Mouse (Mus musculus) erythroblast, embryonic 14.5 days (primary cell): ENCODE results near the gene Nus1. TPM values are rescaled to one million over a fixed set of nuclear protein-coding genes. Genes with fewer than 3 reads are reported as not detected.

Experiments used
- H3K27me3 ChIP-seq: 2 replicates; pipeline ENCODE4 v1.6.1; 2012; ENCODE audit warnings: inconsistent platforms; ENCODE audit not compliant: control insufficient read depth
- H3K36me3 ChIP-seq: 2 replicates; pipeline ENCODE4 v1.6.1; 2012; ENCODE audit warnings: mild to moderate bottlenecking, inconsistent platforms; ENCODE audit not compliant: control insufficient read depth
- H3K4me1 ChIP-seq: 2 replicates; pipeline ENCODE4 v1.6.1; 2012; ENCODE audit warnings: inconsistent platforms; ENCODE audit not compliant: control insufficient read depth
- H3K4me3 ChIP-seq: replicated peaks from 2 replicates; pipeline ENCODE3; 2012; ENCODE audit warnings: moderate library complexity, mild to moderate bottlenecking, inconsistent platforms
- H3K9me3 ChIP-seq: 2 replicates; pipeline ENCODE4 v1.6.1; 2012; ENCODE audit warnings: low read length, inconsistent platforms, mixed read lengths; ENCODE audit not compliant: control insufficient read depth
- GATA1 ChIP-seq: IDR thresholded peaks from 2 replicates; pipeline ENCODE4 v1.6.1; 2012; ENCODE audit warnings: low read length, inconsistent platforms, mixed read lengths
- TAL1 ChIP-seq: IDR thresholded peaks from 3 replicates; pipeline ENCODE4 v1.6.1; 2012; ENCODE audit warnings: low read length, inconsistent platforms, mixed read lengths
- polyA plus RNA-seq: library from polyadenylated mRNA; stranded (reverse); fragments of >175 nt; gene quantifications from 2 replicates; pipeline ENCODE4 v1.2.3, GENCODE M21; 2012

Nus1 gene
- polyA plus RNA-seq, result 0.65 and 0.82 TPM in 2 replicates

DNA sequence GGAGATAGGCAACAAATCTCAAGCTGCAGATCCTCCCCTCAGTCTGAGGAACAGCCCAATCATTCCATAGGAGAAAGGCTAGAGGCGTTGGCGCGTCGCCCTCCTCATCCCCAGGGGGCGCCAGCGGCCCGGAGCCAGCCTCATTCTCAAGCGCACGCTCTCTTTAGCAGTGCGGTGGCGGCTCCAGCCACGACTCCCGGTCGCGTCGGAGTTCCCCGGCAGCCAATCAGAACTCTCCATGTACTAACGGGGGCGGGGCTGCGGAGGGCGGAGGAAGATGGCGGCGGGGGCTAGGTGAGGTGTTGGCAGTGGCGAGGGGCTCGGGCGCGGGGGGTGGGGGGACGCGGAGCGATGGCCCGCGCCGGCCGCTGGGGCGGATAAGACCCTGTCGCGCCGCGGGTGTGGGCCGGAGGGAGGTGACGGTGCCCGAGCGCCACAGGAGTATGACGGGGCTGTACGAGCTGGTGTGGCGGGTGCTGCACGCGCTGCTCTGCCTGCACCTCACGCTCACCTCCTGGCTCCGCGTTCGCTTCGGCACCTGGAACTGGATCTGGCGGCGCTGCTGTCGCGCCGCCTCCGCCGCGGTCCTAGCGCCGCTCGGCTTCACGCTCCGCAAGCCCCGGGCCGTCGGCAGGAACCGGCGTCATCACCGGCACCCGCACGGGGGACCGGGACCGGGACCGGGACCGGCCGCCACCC is at the start of gene Nus1:
Nus1 (plus strand) TSS at position 249 of the 699 bp plus-strand sequence.
- TF ChIP-seq TAL1 (no peak), GATA1 (no peak)
- no peaks in the 10 kb centered on the region; the same call in none of the 2 replicates for H3K36me3 ChIP-seq
- H3K9me3 ChIP-seq, result no peaks in the 10 kb centered on the region
- H3K4me1 ChIP-seq, result peaks cover 40% of the 10 kb centered on the region
- peaks cover 4% of the 10 kb centered on the region; the same call in 1 of the 2 replicates for H3K27me3 ChIP-seq
- H3K4me3 ChIP-seq, result peak within 1 kb of the TSS; percentile 93

GRCm38 (mm10) chr10:52368376-52368775 is 49.0 kb upstream of the Nus1 start:
- H3K36me3 ChIP-seq, result no peaks in the 10 kb centered on the region
- H3K27me3 ChIP-seq, result no peaks in the 10 kb centered on the region
- no peak for TF ChIP-seq TAL1
- TF ChIP-seq GATA1, result no peak
- no peaks in the 10 kb centered on the region for H3K9me3 ChIP-seq
- H3K4me1 ChIP-seq, result no peaks in the 10 kb centered on the region
- no peak overlapping the region for H3K4me3 ChIP-seq

GRCm38 (mm10) chr10:52373834-52374233 is 43.5 kb upstream of the Nus1 start:
- Histone ChIP-seq H3K27me3 (no peaks in the 10 kb centered on the region), H3K4me3 (no peak overlapping the region), H3K9me3 (no peaks in the 10 kb centered on the region), H3K36me3 (no peaks in the 10 kb centered on the region; the same call in 1 of the 2 replicates), H3K4me1 (peaks cover 4% of the 10 kb centered on the region)
- TF ChIP-seq TAL1, result no peak
- TF ChIP-seq GATA1, result no peak

- Histone ChIP-seq H3K4me1 (peaks cover 4% of the 10 kb centered on the region), H3K27me3 (no peaks in the 10 kb centered on the region), H3K4me3 (no peak overlapping the region), H3K36me3 (no peaks in the 10 kb centered on the region; the same call in 1 of the 2 replicates), H3K9me3 (no peaks in the 10 kb centered on the region)
- TF ChIP-seq GATA1 (no peak), TAL1 (no peak)
Observed at GRCm38 (mm10) chr10:52374651-52375050, 42.7 kb upstream of the Nus1 start.

GRCm38 (mm10) chr10:52376422-52376821 is 40.9 kb upstream of the Nus1 start:
- Histone ChIP-seq H3K4me1 (peaks cover 14% of the 10 kb centered on the region), H3K27me3 (no peaks in the 10 kb centered on the region), H3K9me3 (no peaks in the 10 kb centered on the region), H3K36me3 (no peaks in the 10 kb centered on the region; the same call in 1 of the 2 replicates), H3K4me3 (no peak overlapping the region)
- TF ChIP-seq TAL1 (no peak), GATA1 (no peak)

- Histone ChIP-seq H3K4me3 (no peak overlapping the region), H3K27me3 (no peaks in the 10 kb centered on the region), H3K9me3 (no peaks in the 10 kb centered on the region), H3K4me1 (peaks cover 22% of the 10 kb centered on the region), H3K36me3 (no peaks in the 10 kb centered on the region; the same call in 1 of the 2 replicates)
- TF ChIP-seq TAL1 (no peak), GATA1 (no peak)
Observed at GRCm38 (mm10) chr10:52377813-52378212, 39.5 kb upstream of the Nus1 start.

GRCm38 (mm10) chr10:52381321-52381801 is 36.0 kb upstream of the Nus1 start:
- H3K9me3 ChIP-seq, result no peaks in the 10 kb centered on the region
- peaks cover 29% of the 10 kb centered on the region for H3K4me1 ChIP-seq
- H3K36me3 ChIP-seq, result no peaks in the 10 kb centered on the region; the same call in 1 of the 2 replicates
- peak overlapping the region; percentile 70 for H3K4me3 ChIP-seq
- no peak for TF ChIP-seq TAL1
- TF ChIP-seq GATA1, result no peak
- no peaks in the 10 kb centered on the region for H3K27me3 ChIP-seq

DNA sequence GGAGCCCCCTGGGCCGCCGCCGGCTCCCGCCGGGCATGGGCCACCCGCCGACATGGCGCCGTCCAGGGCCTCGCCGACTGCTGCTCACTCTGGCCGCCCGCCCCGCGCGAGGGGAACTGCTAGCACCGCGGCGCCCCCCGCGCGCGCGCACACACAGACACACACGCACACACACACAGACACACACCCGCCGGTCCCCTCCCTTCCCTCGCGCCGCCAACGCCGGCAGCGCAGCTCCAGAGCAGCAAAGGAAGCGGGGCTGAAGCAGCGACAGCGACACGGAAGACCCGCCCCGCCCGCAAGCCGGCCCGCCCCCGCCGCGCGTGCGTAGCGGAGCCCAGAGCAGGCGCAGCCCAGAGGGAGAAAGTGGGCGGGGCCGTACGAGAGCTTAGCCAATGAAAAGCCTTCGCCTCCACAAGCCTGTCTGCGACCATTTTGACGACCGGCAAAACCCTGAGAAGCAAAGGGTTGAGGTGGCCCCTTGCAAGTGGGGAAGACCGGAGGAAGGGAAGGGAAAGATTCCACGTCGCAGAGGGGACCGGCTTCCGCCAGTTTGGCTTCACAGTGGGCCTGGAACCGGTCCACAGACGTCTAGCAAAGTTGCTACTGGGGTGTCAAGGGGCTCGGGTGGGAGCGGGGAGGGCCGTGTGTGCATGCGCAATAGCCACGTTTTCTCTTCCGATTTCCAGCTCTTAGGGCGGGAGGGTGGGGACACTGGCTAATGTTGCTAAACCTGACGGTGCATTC is 35.3 kb upstream of the Nus1 start, which contains the start of gene Gopc:
Gopc (minus strand) TSS at position 280 of the 747 bp plus-strand sequence.
- no peaks in the 10 kb centered on the region for H3K36me3 ChIP-seq
- H3K4me1 ChIP-seq, result peaks cover 29% of the 10 kb centered on the region
- H3K4me3 ChIP-seq, result peak within 1 kb of the TSS; percentile 70
- no peaks in the 10 kb centered on the region for H3K9me3 ChIP-seq
- no peaks in the 10 kb centered on the region for H3K27me3 ChIP-seq
- TF ChIP-seq TAL1 (no peak), GATA1 (no peak)

- Histone ChIP-seq H3K36me3 (no peaks in the 10 kb centered on the region), H3K9me3 (no peaks in the 10 kb centered on the region), H3K4me1 (peaks cover 28% of the 10 kb centered on the region), H3K27me3 (no peaks in the 10 kb centered on the region), H3K4me3 (peak overlapping the region; percentile 70)
- TF ChIP-seq GATA1 (no peak), TAL1 (no peak)
Observed at GRCm38 (mm10) chr10:52383022-52383421, 34.3 kb upstream of the Nus1 start.
